Mouse (Mus musculus) testis, adult 2 months (tissue): Measurements from ENCODE around the gene Il18rap.

Experiments used
- CTCF ChIP-seq: fragments of 200-500 bp; IDR thresholded peaks from 2 replicates; pipeline ENCODE4 v1.5.1; 2012; ENCODE audit warnings: low read depth, mild to moderate bottlenecking, inconsistent platforms, low read length, moderate library complexity; ENCODE audit not compliant: control insufficient read depth, insufficient read depth, insufficient replicate concordance
- POLR2A ChIP-seq: fragments of 200-500 bp; IDR thresholded peaks from 2 replicates; pipeline ENCODE4 v1.6.1; 2012; ENCODE audit warnings: low read depth, mild to moderate bottlenecking, inconsistent platforms, low read length, moderate library complexity; ENCODE audit not compliant: control insufficient read depth

GRCm38 (mm10) chr1:40467306-40467705 is 47.9 kb upstream of the Il18rap start:
- TF ChIP-seq CTCF (no peak), POLR2A (no peak)
